Mouse (Mus musculus): ENCODE measurements around the gene Stard3nl.
"Not testable (repeated sequence)": the region's sequence is repeated elsewhere in the genome, so short reads cannot be mapped to it uniquely, and the experiment has no call there.

The Stard3nl gene

DNA sequence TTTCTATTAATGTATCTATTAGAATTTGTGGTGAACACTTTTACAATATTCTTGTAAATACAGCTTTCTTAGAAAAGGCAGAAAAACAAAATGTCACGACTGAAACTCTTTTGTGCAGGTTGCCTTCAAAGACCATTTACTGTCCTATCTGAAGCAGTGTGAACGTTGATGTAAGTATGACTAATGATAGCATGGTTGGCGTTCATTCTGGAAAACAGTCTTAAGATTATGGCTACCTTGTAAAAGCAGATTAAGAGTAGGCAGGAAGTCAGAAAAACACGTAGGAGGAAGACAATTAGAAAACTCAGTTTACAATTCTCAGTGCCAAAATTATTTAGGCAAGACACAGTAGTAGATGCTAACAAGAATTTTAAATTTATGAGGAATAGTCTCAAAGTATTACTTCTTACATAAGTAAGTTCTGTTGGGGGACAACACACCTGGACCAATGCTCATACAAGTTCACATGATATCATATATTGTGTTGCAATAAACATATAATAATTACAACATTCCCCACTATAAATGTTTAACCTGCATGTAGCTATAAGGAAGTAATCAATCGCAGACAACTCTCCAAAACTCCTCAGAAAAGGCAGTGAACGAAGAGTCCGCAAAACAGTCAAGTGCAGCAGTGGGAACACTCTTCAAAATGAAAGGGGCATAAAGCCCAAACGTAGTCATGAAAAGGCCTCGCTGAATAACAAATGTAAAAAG, 14.3 kb downstream of the Stard3nl start:
- DNase-seq, result no peak

DNA sequence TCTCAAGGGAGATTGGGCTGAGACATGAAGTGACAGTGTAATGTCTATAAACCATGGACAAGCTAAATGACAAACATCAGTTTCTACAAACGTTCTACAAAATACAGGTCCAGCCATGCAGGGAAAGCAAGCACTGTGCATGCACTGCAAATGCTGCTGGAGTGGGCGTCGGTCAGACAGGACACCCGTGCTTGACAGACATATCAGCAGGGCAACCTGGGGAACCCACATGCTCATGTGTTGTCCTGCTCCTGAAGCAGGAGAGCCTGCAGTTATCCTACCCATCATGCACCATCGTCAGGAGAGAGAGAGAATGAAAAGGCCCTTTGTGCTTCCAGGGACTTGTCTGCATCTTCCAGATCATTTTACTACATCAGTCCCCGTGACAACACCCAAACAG, 16.3 kb downstream of the Stard3nl start:
- DNase-seq, result no peak

- DNase-seq, result no peak
Observed at GRCm38 (mm10) chr13:19372133-19372729, 23.4 kb downstream of the Stard3nl start.

- no peak for DNase-seq
Observed at GRCm38 (mm10) chr13:19368817-19369216, 26.8 kb downstream of the Stard3nl start.

- DNase-seq, result no peak
Observed at GRCm38 (mm10) chr13:19367536-19367935, 28.1 kb downstream of the Stard3nl start.

GRCm38 (mm10) chr13:19366866-19367265, 28.7 kb downstream of the Stard3nl start:
- no peak for DNase-seq

GRCm38 (mm10) chr13:19365596-19365995, 30.0 kb downstream of the Stard3nl start:
- peak; percentile 82 for DNase-seq

GRCm38 (mm10) chr13:19364245-19364772, 31.3 kb downstream of the Stard3nl start:
- peak; percentile 85 for DNase-seq

GRCm38 (mm10) chr13:19362358-19362757, 33.2 kb downstream of the Stard3nl start:
- no peak for DNase-seq

DNA sequence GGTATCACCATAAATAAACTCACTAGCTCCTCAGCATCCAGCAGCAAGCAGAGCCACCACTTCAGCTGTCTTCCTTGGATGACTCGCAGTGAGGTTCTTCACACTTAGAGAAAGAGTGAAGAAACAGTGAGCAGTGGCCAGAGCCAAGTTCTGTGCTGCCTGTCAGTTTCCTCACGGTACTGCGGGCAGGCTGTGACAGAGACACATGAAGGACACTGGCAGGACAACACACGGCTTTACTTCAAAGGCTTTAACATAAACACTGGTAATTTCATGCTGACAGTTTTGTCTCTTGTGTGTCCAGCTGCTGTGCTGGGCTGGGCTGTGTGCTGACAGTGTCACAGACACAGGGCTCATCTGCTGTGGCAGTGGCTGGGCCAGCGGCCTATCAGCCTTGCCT, 37.6 kb downstream of the Stard3nl start:
- no peak for DNase-seq

GRCm38 (mm10) chr13:19357301-19357700, 38.3 kb downstream of the Stard3nl start:
- DNase-seq, result no peak

GRCm38 (mm10) chr13:19356720-19357119, 38.9 kb downstream of the Stard3nl start:
- no peak for DNase-seq

DNA sequence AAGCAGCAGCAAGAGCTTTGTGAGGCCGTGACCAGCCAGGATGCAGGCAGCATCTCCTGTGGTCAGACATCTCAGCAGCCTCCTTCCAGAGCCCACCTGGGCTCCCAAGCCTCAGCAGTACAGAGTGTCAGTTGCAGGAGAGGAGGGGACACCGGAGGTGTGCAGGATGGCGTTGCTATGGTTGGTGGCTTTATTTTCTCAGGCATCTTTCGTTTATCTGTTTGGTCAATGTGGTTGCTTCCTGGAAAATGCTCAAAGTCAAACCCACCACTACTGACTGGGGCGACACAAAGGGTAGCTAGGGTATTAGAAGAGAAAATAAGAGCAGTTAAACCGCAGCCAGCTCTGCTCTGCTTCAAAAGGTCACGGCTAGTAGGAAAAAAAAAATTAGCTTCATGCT, 39.5 kb downstream of the Stard3nl start:
- no peak for DNase-seq

DNA sequence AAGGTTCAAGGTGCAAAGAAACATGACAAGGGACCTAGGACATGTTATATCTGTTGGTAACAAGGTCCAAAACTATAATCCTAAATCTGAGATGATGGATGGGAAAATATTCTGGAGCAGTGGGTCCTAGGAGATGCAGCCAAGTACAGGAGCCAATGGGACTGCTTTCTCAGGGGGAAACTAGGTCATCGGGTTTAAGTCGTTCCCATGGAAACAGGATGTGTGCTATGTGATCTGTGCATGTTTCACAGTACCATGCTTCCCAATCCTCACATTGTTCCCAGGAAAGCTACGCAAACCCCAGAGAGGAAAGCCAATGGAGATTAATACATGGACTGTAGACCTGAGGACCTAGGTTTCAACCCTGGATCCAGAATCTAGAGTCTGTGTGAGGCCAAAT, 42.8 kb downstream of the Stard3nl start:
- DNase-seq, result no peak

DNA sequence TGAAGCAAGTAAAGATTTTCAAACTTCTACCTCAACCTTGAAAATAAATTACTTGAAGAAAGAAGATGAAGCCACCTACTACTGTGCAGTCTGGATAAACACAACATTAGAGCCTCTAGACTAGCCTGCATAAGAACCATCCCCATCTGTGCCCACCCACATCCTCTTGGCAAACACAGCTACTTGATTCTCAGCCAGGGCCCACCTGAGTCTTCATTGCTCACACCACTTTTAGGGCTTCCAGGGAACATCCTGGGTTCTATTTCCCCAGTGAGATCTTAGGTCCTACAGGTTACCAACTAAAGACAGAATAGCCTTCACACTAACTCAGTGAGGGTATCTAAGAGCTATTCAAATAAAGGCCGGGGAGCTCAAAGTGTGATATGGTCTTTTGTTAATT, 55.2 kb downstream of the Stard3nl start:
- DNase-seq, result not testable (repeated sequence)

DNA sequence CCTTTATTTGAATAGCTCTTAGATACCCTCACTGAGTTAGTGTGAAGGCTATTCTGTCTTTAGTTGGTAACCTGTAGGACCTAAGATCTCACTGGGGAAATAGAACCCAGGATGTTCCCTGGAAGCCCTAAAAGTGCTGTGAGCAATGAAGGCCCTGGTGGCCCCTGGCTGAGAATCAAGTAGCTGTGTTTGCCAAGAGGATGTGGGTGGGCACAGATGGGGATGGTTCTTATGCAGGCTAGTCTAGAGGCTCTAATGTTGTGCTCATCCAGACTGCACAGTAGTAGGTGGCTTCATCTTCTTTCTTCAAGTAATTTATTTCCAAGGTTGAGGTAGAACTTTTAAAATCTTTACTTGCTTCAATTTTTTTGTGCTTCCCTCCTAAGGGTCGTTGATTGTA, 59.3 kb downstream of the Stard3nl start:
- not testable (repeated sequence) for DNase-seq
